Mouse (Mus musculus): ENCODE measurements around the gene Kcng1. TPM values are rescaled to one million over a fixed set of nuclear protein-coding genes. Genes with fewer than 3 reads are reported as not detected.

The Kcng1 gene
- polyA plus RNA-seq, 2 experiments: 0.02 to 0.09 TPM

GRCm38 (mm10) chr2:168229116-168230025, 52.2 kb downstream of the Kcng1 start:
- Histone ChIP-seq H3K36me3 (replicated peaks; ENCODE audit: control insufficient read depth, insufficient read depth, low read depth) (peaks cover 32% of the 10 kb centered on the region), H3K4me1 (replicated peaks; ENCODE audit: control insufficient read depth in 2 of 2, insufficient read depth in 2 of 2, low read length in 1 of 2) (peaks cover 21% of the 10 kb centered on the region in 2 experiments), H3K27ac (peak overlapping the region; percentile 4), H3K9ac (replicated peaks) (peak overlapping the region; percentile 94), H3K27me3 (ENCODE audit: control insufficient read depth, insufficient read depth, low read length) (no peaks in the 10 kb centered on the region), H3K9me3 (ENCODE audit: control insufficient read depth, low read length) (no peaks in the 10 kb centered on the region), H3K4me3 (ENCODE audit: insufficient read depth in 1 of 2, low read depth in 2 of 2, low read length in 2 of 2) (peak overlapping the region; percentile 70 to 95), H3K4me2 (ENCODE audit: low read depth) (peak overlapping the region; percentile 99)
- ATAC-seq (ENCODE audit: insufficient read depth) (peak; percentile 36; the same call in 1 of the 2 replicates), DNase-seq (ENCODE audit: low read depth in 3 of 3, low spot score in 3 of 3) (no peak)
- TF ChIP-seq EP300 (IDR thresholded peaks at IDR 0.05; ENCODE audit: low read depth): no peak
- TF ChIP-seq CTCF (IDR thresholded peaks at IDR 0.05; ENCODE audit: low read depth): no peak
- 10% methylated on average over 41 of the region's 41 CpGs for WGBS (ENCODE audit: insufficient replicate concordance)

GRCm38 (mm10) chr2:168223326-168223725, 58.2 kb downstream of the Kcng1 start:
- no peak for TF ChIP-seq EP300 (IDR thresholded peaks at IDR 0.05; ENCODE audit: low read depth)
- TF ChIP-seq CTCF (IDR thresholded peaks at IDR 0.05; ENCODE audit: low read depth): no peak
- WGBS (ENCODE audit: insufficient replicate concordance): 86% methylated on average over 6 of the region's 6 CpGs

GRCm38 (mm10) chr2:168213788-168214397, 67.6 kb downstream of the Kcng1 start:
- WGBS (ENCODE audit: insufficient replicate concordance): 68% methylated on average over 5 of the region's 5 CpGs
- no peak for ATAC-seq (ENCODE audit: insufficient read depth)

More at GRCm38 (mm10) chr2:168223326-168223725, 58.2 kb downstream of the Kcng1 start:
- no peak overlapping the region for H3K27ac ChIP-seq
- ATAC-seq (ENCODE audit: insufficient read depth) (no peak), DNase-seq (ENCODE audit: low read depth in 3 of 3, low spot score in 3 of 3) (no peak)
- peaks cover 68% of the 10 kb centered on the region for H3K36me3 ChIP-seq (replicated peaks; ENCODE audit: control insufficient read depth, insufficient read depth, low read depth)
- H3K4me3 ChIP-seq (ENCODE audit: insufficient read depth in 1 of 2, low read depth in 2 of 2, low read length in 2 of 2): no peak overlapping the region
- H3K27me3 ChIP-seq (ENCODE audit: control insufficient read depth, insufficient read depth, low read length): no peaks in the 10 kb centered on the region
- peaks cover 3 to 7% of the 10 kb centered on the region in 2 experiments; a peak in 3 of 4 replicates for H3K4me1 ChIP-seq (replicated peaks; ENCODE audit: control insufficient read depth in 2 of 2, insufficient read depth in 2 of 2, low read length in 1 of 2)
- H3K9me3 ChIP-seq (ENCODE audit: control insufficient read depth, low read length): no peaks in the 10 kb centered on the region
- no peak overlapping the region for H3K4me2 ChIP-seq (ENCODE audit: low read depth)
- no peak overlapping the region for H3K9ac ChIP-seq (replicated peaks)

More at GRCm38 (mm10) chr2:168213788-168214397, 67.6 kb downstream of the Kcng1 start:
- Histone ChIP-seq H3K4me1 (replicated peaks; ENCODE audit: control insufficient read depth in 2 of 2, insufficient read depth in 2 of 2, low read length in 1 of 2) (no peaks in the 10 kb centered on the region), H3K36me3 (replicated peaks; ENCODE audit: control insufficient read depth, insufficient read depth, low read depth) (peaks cover 61% of the 10 kb centered on the region), H3K27me3 (ENCODE audit: control insufficient read depth, insufficient read depth, low read length) (no peaks in the 10 kb centered on the region), H3K4me3 (ENCODE audit: insufficient read depth in 1 of 2, low read depth in 2 of 2, low read length in 2 of 2) (no peak overlapping the region), H3K9me3 (ENCODE audit: control insufficient read depth, low read length) (no peaks in the 10 kb centered on the region), H3K9ac (replicated peaks) (no peak overlapping the region), H3K4me2 (ENCODE audit: low read depth) (no peak overlapping the region), H3K27ac (no peak overlapping the region)
- TF ChIP-seq EP300 (IDR thresholded peaks at IDR 0.05; ENCODE audit: low read depth) (no peak), CTCF (IDR thresholded peaks at IDR 0.05; ENCODE audit: low read depth) (peak; percentile 31)
- no peak for DNase-seq (ENCODE audit: low read depth in 3 of 3, low spot score in 3 of 3)

Other genes with a start within 250 kb of the Kcng1 start
- gene Pard6b, start 200.7 kb downstream of the Kcng1 start, polyA plus RNA-seq (2012; rRNA removed): 1.9 and 2.2 TPM in 2 replicates
- gene Pard6b, start 200.7 kb downstream of the Kcng1 start, polyA plus RNA-seq (2014; fragmentation: Nextera tagmentation; extraction: Ambion mirVana): 1.8 and 2.3 TPM in 2 replicates
- gene Adnp, start 74.6 kb downstream of the Kcng1 start, polyA plus RNA-seq (2012; rRNA removed): 6.6 and 7.5 TPM in 2 replicates
- 0.51 and 1.6 TPM in 2 replicates for gene Adnp, start 74.6 kb downstream of the Kcng1 start, polyA plus RNA-seq (2014; fragmentation: Nextera tagmentation; extraction: Ambion mirVana)
- 4.9 and 8.5 TPM in 2 replicates for gene Gm20716, start 51.4 kb downstream of the Kcng1 start, polyA plus RNA-seq (2012; rRNA removed)
- gene Gm20716, start 51.4 kb downstream of the Kcng1 start, polyA plus RNA-seq (2014; fragmentation: Nextera tagmentation; extraction: Ambion mirVana): 4.4 and 4.7 TPM in 2 replicates
- 4.2 and 23.2 TPM in 2 replicates for gene Dpm1, start 51.1 kb downstream of the Kcng1 start, polyA plus RNA-seq (2012; rRNA removed)
- 77.8 and 79.2 TPM in 2 replicates for gene Dpm1, start 51.1 kb downstream of the Kcng1 start, polyA plus RNA-seq (2014; fragmentation: Nextera tagmentation; extraction: Ambion mirVana)
- gene Mocs3, start 51.1 kb downstream of the Kcng1 start, polyA plus RNA-seq (2012; rRNA removed): 4.5 and 4.9 TPM in 2 replicates
- gene Mocs3, start 51.1 kb downstream of the Kcng1 start, polyA plus RNA-seq (2014; fragmentation: Nextera tagmentation; extraction: Ambion mirVana): 3.6 and 3.8 TPM in 2 replicates

All from liver, embryonic 14.5 days (tissue).